Mouse (Mus musculus) stomach, postnatal 0 days (tissue): ENCODE measurements around the gene Mettl7a1.

Experiments used
- CTCF ChIP-seq: IDR thresholded peaks from 2 replicates; pipeline ENCODE4 v1.5.1; 2016; ENCODE audit warnings: antibody characterized with exemption, low read depth, mild to moderate bottlenecking, moderate library complexity
- EP300 ChIP-seq: optimal IDR thresholded peaks from 2 replicates; pipeline ENCODE3; 2016; ENCODE audit warnings: antibody characterized with exemption

DNA sequence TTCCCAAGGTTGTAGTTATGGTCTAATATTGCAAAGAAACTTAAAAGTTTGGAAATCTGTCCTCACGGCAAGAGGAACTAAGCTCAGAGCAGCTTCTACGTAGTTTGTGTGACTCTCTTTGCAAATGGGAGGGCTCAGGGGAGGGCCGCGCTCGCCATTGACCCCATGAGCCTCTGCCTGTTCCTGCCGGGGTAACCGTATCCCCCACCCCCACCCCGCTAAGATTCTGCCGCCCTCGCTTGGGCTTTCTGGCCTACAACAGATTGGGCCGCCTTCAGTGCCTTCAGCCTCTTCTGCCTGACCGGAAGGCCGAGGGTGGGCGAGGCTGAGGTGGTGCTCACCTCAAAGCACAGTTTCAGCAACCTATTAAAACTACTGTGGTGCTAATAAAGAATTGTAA is 32.5 kb upstream of the Mettl7a1 start:
- TF ChIP-seq CTCF = no peak
- TF ChIP-seq EP300 = no peak
